Mouse (Mus musculus) midbrain, embryonic 15.5 days (tissue): ENCODE measurements around the gene Sept10. TPM values are rescaled to one million over a fixed set of nuclear protein-coding genes. Genes with fewer than 3 reads are reported as not detected.

Source experiments
- ATAC-seq: fragments of 200-750 bp; cut with Nextera tagmentation; replicated peaks from 2 replicates; pipeline ENCODE4 v1.8.0; 2017; ENCODE audit warnings: moderate TSS enrichment
- H3K27ac ChIP-seq: fragments of 300-500 bp; sonication (generic); 2 replicates; pipeline ENCODE4 v1.5.1; 2015; ENCODE audit warnings: mild to moderate bottlenecking, inconsistent platforms
- H3K27me3 ChIP-seq: fragments of 300-500 bp; sonication (generic); replicated peaks from 2 replicates; pipeline ENCODE4 v1.6.1; 2015; ENCODE audit warnings: inconsistent platforms
- H3K36me3 ChIP-seq: fragments of 300-500 bp; sonication (generic); replicated peaks from 2 replicates; pipeline ENCODE4 v1.6.1; 2015; ENCODE audit warnings: inconsistent platforms
- H3K4me1 ChIP-seq: fragments of 300-500 bp; sonication (generic); 2 replicates; pipeline ENCODE4 v1.6.1; 2015; ENCODE audit warnings: inconsistent platforms
- H3K4me2 ChIP-seq: fragments of 300-500 bp; sonication (generic); 2 replicates; pipeline ENCODE4 v1.6.1; 2015; ENCODE audit warnings: inconsistent platforms, mild to moderate bottlenecking, moderate library complexity
- H3K4me3 ChIP-seq: fragments of 300-500 bp; sonication (generic); 2 replicates; pipeline ENCODE4 v1.5.1; 2015; ENCODE audit warnings: mild to moderate bottlenecking, inconsistent platforms
- H3K9ac ChIP-seq: fragments of 300-500 bp; sonication (generic); 2 replicates; pipeline ENCODE4 v1.6.1; 2015; ENCODE audit warnings: mild to moderate bottlenecking, inconsistent platforms
- H3K9me3 ChIP-seq: fragments of 300-500 bp; sonication (generic); 2 replicates; pipeline ENCODE4 v1.6.1; 2016; ENCODE audit warnings: inconsistent platforms
- WGBS: fragments of 180-500 bp; shearing (Covaris S2); methylation state at CpG from one replicate; pipeline ENCODE4 v1.1.7; 2015; ENCODE audit warnings: mixed read lengths; 5-methylcytosine and 5-hydroxymethylcytosine counted together
- polyA plus RNA-seq: library from polyadenylated mRNA; unstranded; fragments of >200 nt; fragmentation: Nextera tagmentation; extraction: Ambion mirVana; gene quantifications from 2 replicates; pipeline ENCODE4 v1.2.1, GENCODE M21; 2015

Sept10 gene
- polyA plus RNA-seq, 1 experiment from 2014 or later: 13.4 TPM

DNA sequence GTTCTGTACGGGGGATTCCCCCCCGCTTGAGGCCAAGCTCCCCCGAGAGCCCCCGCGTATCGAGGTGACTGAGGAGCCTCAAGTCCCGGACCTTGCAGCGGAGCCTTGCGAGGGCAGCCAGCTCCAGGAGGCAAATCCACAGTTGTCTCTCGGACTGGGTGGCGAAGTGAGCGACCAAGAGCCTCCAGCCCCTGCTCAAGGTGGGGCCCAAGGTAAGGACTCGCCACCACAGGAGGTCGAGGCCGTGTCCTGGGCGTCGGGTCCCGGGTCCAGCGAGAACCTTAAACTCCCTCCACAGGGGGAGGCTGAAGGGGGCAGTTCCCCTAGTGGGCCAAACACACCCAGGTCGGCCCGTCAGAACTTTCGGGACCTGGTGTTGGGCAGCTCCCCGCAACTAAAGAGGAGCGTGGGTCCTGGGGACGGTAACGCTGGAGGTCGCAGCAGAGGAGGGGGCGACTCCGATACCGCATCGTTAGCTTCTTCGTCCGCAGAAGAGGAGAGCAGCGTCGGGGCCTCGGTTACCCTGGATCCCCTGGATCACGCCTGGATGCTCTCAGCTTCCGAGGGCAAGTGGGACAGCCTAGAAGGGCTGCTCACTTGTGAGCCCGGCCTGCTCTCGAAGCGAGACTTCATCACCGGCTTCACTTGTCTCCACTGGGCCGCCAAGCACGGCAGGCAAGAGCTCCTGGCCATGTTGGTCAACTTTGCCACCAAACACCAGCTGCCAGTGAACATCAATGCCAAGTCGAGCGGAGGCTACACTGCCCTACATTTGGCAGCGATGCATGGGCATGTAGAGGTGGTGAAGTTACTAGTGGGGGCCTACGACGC is 839 bp upstream of the Sept10 start:
- Histone ChIP-seq H3K9ac (peak overlapping the region; percentile 97), H3K36me3 (no peaks in the 10 kb centered on the region), H3K27ac (peak overlapping the region; percentile 96), H3K27me3 (no peaks in the 10 kb centered on the region), H3K4me2 (peak overlapping the region; percentile 98), H3K9me3 (no peaks in the 10 kb centered on the region), H3K4me3 (peak overlapping the region; percentile 86), H3K4me1 (peaks cover 29% of the 10 kb centered on the region)
- 3% methylated on average over 49 of the region's 49 CpGs for WGBS
- ATAC-seq: peak; percentile 64

DNA sequence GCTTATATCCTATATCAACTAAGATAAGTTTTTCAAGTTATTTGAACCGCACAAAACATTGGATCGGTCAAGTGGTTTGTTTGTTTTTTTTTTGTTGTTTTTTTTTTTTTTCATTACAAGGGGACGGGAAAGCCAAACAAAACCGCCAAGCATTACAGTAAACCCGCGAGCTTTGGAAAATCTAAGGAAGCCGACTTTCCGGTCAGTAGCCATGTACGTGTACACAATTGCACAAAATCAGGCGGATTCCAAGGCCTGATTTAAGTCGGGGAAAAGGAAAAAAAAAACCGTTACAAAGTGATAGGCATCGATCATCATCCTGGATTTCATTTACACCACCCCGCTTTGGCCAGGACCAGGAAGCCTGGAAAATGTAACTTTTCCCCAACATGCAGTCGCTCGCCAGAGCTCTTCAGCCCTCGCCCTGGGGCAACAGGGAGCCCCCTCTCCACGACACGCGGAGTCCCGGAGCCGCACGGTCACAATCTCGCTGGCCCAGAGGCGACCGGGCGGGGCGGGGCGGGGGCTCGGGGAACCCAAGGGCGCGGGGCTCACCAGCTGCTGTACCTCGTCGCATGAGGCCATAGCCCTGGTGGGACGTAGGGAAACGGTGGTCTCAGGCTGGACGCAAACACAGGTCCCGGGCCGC is 699 bp downstream of the Sept10 start:
- 1% methylated on average over 39 of the region's 39 CpGs for WGBS
- peak overlapping the region; percentile 96 for H3K27ac ChIP-seq
- no peak for ATAC-seq

DNA sequence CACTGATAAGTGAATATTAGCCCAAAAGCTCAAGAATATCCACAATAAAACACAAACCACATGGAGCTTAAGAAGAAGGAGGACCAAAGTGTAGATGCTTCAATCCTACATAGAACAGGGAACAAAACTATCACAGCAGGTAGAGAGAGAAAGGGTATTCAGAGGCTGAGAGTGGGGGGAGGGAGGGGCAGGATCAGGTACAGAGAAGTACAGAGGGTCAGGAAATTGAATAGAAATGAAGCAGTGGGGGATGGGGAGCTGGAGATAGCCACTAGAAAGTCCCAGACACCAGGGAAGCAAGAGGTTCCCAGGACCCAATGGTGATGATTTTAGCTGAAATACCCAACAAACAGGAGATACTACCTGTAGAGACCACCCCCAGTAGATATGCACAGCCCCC is 21.6 kb downstream of the Sept10 start:
- no peaks in the 10 kb centered on the region for H3K27me3 ChIP-seq

More for the DNA sequence above, 699 bp downstream of the Sept10 start:
- H3K27me3 ChIP-seq: no peaks in the 10 kb centered on the region
- no peaks in the 10 kb centered on the region for H3K9me3 ChIP-seq
- peak overlapping the region; percentile 97 for H3K9ac ChIP-seq
- peaks cover 29% of the 10 kb centered on the region for H3K4me1 ChIP-seq
- no peaks in the 10 kb centered on the region for H3K36me3 ChIP-seq
- H3K4me3 ChIP-seq: peak overlapping the region; percentile 86
- peak overlapping the region; percentile 98 for H3K4me2 ChIP-seq

DNA sequence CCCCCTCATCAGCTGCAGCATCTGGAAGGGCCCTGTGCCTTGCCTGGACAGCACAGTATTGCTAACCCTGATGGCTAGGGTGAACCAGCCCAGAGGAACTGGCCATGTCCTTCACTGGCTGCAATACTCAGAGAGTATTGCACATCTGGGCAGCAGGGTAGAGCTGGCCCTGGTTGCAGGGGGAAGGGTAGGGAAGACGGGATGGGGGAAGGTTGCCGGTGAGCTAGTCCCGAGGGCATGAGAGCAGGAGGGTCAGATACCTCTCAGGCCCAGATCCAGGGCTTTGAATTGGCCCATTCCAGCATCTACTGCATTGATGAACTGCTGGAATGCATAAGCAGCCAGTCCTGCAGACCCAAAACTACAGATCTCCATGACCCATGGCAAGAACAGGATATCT is 24.9 kb downstream of the Sept10 start:
- Histone ChIP-seq H3K4me1 (no peaks in the 10 kb centered on the region), H3K36me3 (no peaks in the 10 kb centered on the region), H3K9ac (no peak overlapping the region), H3K9me3 (no peaks in the 10 kb centered on the region), H3K27me3 (no peaks in the 10 kb centered on the region), H3K4me3 (no peak overlapping the region), H3K27ac (no peak overlapping the region), H3K4me2 (no peak overlapping the region)
- 92% methylated on average over 3 of the region's 3 CpGs for WGBS
- no peak for ATAC-seq

More for the DNA sequence above, 21.6 kb downstream of the Sept10 start:
- H3K9ac ChIP-seq: no peak overlapping the region
- H3K36me3 ChIP-seq: no peaks in the 10 kb centered on the region
- ATAC-seq: no peak
- H3K4me2 ChIP-seq: no peak overlapping the region
- H3K4me3 ChIP-seq: no peak overlapping the region
- no peaks in the 10 kb centered on the region for H3K4me1 ChIP-seq
- no peaks in the 10 kb centered on the region for H3K9me3 ChIP-seq
- no peak overlapping the region for H3K27ac ChIP-seq

DNA sequence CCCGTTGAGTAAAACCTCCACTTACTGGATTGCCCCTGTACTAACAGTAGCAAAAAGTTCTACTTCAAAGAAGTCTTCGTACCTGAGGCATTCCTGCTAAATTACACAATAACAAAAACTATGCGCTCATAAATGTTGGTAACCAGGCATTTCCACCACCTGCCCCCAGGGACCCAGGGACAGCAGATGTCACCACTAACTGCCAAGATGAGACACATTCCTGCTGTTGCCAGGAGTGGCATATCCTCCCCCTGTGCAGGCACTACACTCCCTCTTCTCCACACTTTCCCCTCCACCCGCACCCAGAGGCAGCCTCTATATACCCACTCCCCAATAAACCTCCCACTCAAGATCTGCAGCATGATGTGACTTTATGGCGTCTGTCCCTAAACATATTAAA is 26.8 kb downstream of the Sept10 start:
- Histone ChIP-seq H3K9ac (no peak overlapping the region), H3K4me3 (no peak overlapping the region), H3K27ac (no peak overlapping the region), H3K27me3 (no peaks in the 10 kb centered on the region), H3K9me3 (no peaks in the 10 kb centered on the region), H3K36me3 (no peaks in the 10 kb centered on the region; the same call in 1 of the 2 replicates), H3K4me2 (no peak overlapping the region), H3K4me1 (no peaks in the 10 kb centered on the region)
- no peak for ATAC-seq
- 72% methylated on average over 5 of the region's 5 CpGs for WGBS

DNA sequence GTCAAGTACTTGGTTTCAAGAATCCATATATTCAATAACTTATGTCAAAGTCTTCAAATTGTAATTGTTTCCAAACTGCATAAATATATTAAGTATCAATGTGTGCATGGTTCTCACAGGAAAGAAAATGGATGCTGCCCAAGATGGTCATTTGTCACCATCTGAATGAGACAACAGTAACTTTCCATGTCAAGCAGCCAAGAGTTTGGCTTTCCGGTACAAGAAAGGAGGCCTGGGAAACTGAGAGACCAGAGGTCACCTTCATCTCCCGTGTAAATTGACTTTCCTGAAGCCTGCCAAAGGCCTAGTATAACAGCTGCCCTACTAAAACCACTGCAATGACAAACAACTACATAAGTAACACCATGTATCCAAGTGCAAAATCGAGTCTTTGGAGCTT is 39.3 kb downstream of the Sept10 start:
- ATAC-seq: no peak
- H3K9me3 ChIP-seq: no peaks in the 10 kb centered on the region
- H3K27me3 ChIP-seq: no peaks in the 10 kb centered on the region
- H3K4me1 ChIP-seq: no peaks in the 10 kb centered on the region
- no peak overlapping the region for H3K9ac ChIP-seq
- no peak overlapping the region for H3K4me3 ChIP-seq
- H3K27ac ChIP-seq: no peak overlapping the region
- 85% methylated on average over 3 of the region's 3 CpGs for WGBS
- H3K4me2 ChIP-seq: no peak overlapping the region
- no peaks in the 10 kb centered on the region; the same call in 1 of the 2 replicates for H3K36me3 ChIP-seq

DNA sequence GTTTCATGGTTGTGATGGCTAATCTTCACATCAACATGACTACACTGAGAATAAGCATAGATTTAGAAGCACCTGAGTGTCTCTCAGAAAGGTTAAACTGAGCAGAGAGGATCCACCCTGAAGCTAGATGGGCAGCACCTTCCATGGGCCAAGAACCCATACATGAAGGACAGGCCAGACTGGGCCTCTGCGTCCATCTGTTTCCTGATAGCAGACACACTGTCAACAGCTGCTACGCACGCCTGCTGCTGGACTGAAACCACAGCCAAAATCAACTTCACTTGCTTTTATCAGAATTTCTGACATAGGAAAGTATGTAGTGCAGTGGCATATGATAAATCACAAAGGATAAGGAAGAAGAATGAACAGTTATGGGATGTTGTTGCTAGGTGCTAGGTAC is 42.0 kb downstream of the Sept10 start:
- ATAC-seq: no peak
- H3K4me3 ChIP-seq: no peak overlapping the region
- no peaks in the 10 kb centered on the region for H3K9me3 ChIP-seq
- H3K9ac ChIP-seq: no peak overlapping the region
- no peaks in the 10 kb centered on the region for H3K27me3 ChIP-seq
- 94% methylated on average over 3 of the region's 3 CpGs for WGBS
- no peaks in the 10 kb centered on the region; the same call in 1 of the 2 replicates for H3K36me3 ChIP-seq
- H3K27ac ChIP-seq: no peak overlapping the region
- H3K4me2 ChIP-seq: no peak overlapping the region
- no peaks in the 10 kb centered on the region for H3K4me1 ChIP-seq

DNA sequence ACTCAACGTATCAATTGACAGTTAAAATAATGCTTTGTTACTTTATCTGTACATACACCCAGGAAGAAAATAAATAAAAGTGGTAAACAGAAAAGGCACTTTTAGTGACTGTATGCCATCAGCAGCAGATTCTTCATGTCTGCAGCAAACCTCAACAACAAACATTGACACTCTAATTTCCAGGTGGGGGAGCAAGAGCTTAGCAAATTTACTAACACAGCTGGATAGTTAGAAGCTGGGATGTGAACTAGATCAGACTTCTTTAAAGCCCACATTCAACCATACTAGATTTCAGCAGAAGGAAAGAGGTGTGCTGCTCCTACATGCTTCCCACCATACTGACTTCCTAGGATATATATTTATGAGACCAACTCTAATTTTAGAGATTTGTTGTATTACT is 49.1 kb downstream of the Sept10 start:
- no peak overlapping the region for H3K9ac ChIP-seq
- no peaks in the 10 kb centered on the region for H3K27me3 ChIP-seq
- 93% methylated on average over 1 of the region's 1 CpGs for WGBS
- H3K27ac ChIP-seq: no peak overlapping the region
- H3K4me3 ChIP-seq: no peak overlapping the region
- H3K4me1 ChIP-seq: no peaks in the 10 kb centered on the region
- no peak overlapping the region for H3K4me2 ChIP-seq
- no peaks in the 10 kb centered on the region for H3K9me3 ChIP-seq
- no peak for ATAC-seq
- no peaks in the 10 kb centered on the region for H3K36me3 ChIP-seq

DNA sequence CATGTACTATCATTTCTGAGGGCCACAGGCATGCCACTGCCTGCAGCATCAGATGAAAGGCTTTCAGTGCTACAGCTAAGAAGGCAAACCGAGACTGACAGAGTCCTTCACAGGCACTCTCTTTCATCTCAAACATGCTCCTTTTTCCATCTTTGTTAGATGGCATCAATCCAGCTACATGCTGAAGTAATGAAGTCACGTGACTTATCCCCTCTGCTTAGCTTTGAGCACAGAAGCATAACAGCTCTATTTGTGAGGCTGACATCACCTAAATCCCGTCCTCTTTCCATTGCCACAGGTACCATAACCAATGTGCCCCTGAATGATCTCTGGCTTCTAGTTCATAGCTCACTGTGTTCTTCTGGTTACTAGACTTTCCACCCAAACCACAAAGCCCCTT is 50.6 kb downstream of the Sept10 start:
- no peaks in the 10 kb centered on the region for H3K4me1 ChIP-seq
- H3K36me3 ChIP-seq: no peaks in the 10 kb centered on the region
- no peak overlapping the region for H3K4me2 ChIP-seq
- WGBS: 38% methylated on average over 3 of the region's 3 CpGs
- no peak overlapping the region for H3K9ac ChIP-seq
- no peak overlapping the region for H3K4me3 ChIP-seq
- H3K9me3 ChIP-seq: no peaks in the 10 kb centered on the region
- H3K27ac ChIP-seq: no peak overlapping the region
- no peaks in the 10 kb centered on the region for H3K27me3 ChIP-seq
- no peak for ATAC-seq

DNA sequence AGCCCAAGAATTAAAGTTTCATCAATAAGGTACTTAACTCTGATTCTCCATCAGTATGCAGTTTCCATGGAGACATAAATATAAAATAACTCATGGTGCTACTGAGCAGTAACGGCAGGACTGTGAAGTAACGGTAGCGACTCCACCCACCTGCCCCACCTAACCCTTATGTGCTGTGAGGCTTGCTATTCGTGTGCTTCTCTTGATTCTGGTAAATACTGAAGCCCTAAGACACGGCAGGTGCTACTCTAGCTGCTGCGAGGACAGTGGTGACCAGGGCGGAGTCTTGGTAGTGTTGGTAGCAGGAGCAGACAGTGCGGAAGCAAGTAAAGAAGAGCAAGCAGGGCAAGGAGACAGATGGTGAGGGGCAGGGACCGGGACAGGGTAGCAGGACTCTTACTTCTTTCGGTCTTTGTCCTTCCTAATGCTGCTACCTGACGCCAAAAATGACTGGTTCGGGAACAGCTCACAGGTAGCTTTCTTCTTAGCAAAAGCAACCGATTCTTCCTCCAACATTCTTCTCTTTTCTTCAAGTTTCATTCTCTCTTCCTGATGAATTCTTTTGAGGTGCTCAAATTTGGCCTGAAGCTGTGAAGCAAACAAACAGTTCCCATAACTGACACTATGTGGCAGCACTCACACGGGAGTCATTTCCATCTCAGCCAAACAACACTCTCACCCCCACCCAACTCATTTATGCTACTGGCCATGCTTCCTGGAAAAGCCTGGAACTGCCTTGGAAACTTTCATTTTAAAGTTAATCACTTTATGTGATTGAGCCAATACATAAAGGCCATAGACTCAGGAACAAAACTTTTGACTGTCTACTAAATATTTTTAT is 55.3 kb downstream of the Sept10 start:
- Histone ChIP-seq H3K9me3 (no peaks in the 10 kb centered on the region), H3K4me1 (no peaks in the 10 kb centered on the region), H3K27me3 (no peaks in the 10 kb centered on the region), H3K4me3 (no peak overlapping the region), H3K9ac (no peak overlapping the region), H3K36me3 (no peaks in the 10 kb centered on the region), H3K27ac (no peak overlapping the region), H3K4me2 (no peak overlapping the region)
- ATAC-seq: 0 out of 2 replicates have a peak, but pooled peaks have one; percentile 39
- WGBS: 73% methylated on average over 14 of the region's 14 CpGs

DNA sequence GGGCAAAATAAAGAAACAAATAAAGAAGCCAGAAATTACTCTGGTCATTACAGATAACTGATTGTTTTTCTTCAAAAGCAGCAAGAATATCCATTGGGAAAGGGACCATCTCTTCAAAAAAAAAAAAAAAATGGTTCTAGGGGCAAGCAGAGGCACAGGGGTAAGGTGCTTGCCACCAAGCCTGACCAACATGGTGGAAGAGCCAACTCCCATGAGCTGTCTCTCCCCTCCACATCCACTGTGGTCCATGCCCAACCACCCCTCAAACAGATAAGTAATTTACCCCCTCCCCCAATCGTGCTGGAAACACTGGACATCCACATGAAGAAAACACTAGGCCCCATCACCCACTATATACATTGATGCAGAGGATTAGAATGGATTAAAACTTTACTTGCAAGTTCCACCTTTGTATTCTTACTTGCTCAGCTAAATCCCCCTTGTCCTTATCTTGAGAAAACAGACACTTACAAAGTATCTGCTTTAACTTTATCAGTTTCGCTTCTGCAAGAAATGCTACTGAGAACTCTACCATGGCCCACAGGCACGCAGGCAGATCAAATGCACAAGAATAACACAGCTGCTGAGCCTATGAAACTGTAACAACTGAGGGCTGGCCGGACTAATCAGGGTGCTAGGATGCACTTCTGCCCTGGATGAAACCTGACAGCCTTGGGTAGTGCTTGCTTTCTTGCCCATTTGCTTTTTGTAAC is 59.3 kb downstream of the Sept10 start:
- 58% methylated on average over 4 of the region's 4 CpGs for WGBS
- no peak overlapping the region for H3K9ac ChIP-seq
- no peaks in the 10 kb centered on the region for H3K4me1 ChIP-seq
- no peaks in the 10 kb centered on the region for H3K9me3 ChIP-seq
- H3K4me2 ChIP-seq: no peak overlapping the region
- H3K27ac ChIP-seq: no peak overlapping the region
- ATAC-seq: no peak
- no peaks in the 10 kb centered on the region for H3K36me3 ChIP-seq
- no peaks in the 10 kb centered on the region for H3K27me3 ChIP-seq
- H3K4me3 ChIP-seq: no peak overlapping the region

DNA sequence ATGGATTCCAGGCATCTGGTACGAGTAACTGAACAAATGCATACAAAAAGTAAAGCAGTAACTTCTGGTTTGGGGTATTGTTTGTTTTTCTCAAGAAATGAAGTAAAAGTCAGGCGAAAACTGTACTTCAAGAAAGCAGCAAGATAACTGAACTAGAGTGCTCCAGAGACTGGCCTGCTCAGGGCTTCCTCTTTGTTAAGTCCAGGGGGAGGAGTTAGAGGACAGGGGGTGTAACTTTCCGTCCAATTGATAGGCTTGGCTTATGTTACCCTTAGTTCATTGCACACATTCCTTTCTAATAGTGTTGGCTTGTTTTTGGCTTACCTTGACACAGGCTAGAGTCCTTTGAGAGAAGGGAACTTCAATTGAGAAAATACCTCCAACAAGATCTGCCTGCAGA is 63.0 kb downstream of the Sept10 start:
- Histone ChIP-seq H3K4me1 (no peaks in the 10 kb centered on the region), H3K27ac (no peak overlapping the region), H3K4me2 (no peak overlapping the region), H3K36me3 (no peaks in the 10 kb centered on the region), H3K4me3 (no peak overlapping the region), H3K9ac (no peak overlapping the region), H3K9me3 (no peaks in the 10 kb centered on the region), H3K27me3 (no peaks in the 10 kb centered on the region)
- 82% methylated on average over 3 of the region's 3 CpGs for WGBS
- no peak for ATAC-seq
